Mouse (Mus musculus) ovary, postnatal 36 days (tissue): ENCODE measurements at regions not wholly inside any gene's neighbourhood (a gene's known extent, or its start where the extent isn't known, plus 50 kb on each side); places are given as distances from the start of the nearest gene placed in this dataset.

Experiments
- DNase-seq: peaks from one replicate; pipeline ENCODE4 v3.0.0; 2022; ENCODE audit warnings: low spot score, mixed read lengths

GRCm38 (mm10) chr3:144078198-144078935 is 126.7 kb downstream of the Lmo4 start:
- no peak for DNase-seq

- no peak for DNase-seq
These were observed 135.0 kb downstream of the Lmo4 start for GRCm38 (mm10) chr3:144069979-144070540.

- DNase-seq, result no peak
These were observed 138.0 kb downstream of the Lmo4 start for GRCm38 (mm10) chr3:144067016-144067415.

- DNase-seq, result no peak
These were observed 146.9 kb downstream of the Lmo4 start for GRCm38 (mm10) chr3:144058106-144058505.

GRCm38 (mm10) chr3:144050341-144050740 is 154.7 kb downstream of the Lmo4 start:
- no peak for DNase-seq

- no peak for DNase-seq
These were observed 155.8 kb downstream of the Lmo4 start for GRCm38 (mm10) chr3:144049270-144049669.

- DNase-seq, result no peak
These were observed 160.7 kb downstream of the Lmo4 start for GRCm38 (mm10) chr3:144044366-144044765.

- no peak for DNase-seq
These were observed 163.2 kb downstream of the Lmo4 start for GRCm38 (mm10) chr3:144041788-144042187.

- no peak for DNase-seq
These were observed 165.5 kb downstream of the Lmo4 start for GRCm38 (mm10) chr3:144039498-144039897.

- no peak for DNase-seq
These were observed 175.4 kb downstream of the Lmo4 start for GRCm38 (mm10) chr3:144029611-144030010.

GRCm38 (mm10) chr3:144029121-144029520 is 175.9 kb downstream of the Lmo4 start:
- DNase-seq, result no peak

GRCm38 (mm10) chr3:144027134-144027980 is 177.7 kb downstream of the Lmo4 start:
- no peak for DNase-seq

GRCm38 (mm10) chr3:144025451-144026125 is 179.4 kb downstream of the Lmo4 start:
- no peak for DNase-seq

- no peak for DNase-seq
These were observed 180.8 kb downstream of the Lmo4 start for GRCm38 (mm10) chr3:144024216-144024615.

GRCm38 (mm10) chr3:144023058-144023457 is 182.0 kb downstream of the Lmo4 start:
- DNase-seq, result no peak

GRCm38 (mm10) chr3:144021969-144022368 is 183.1 kb downstream of the Lmo4 start:
- no peak for DNase-seq

- no peak for DNase-seq
These were observed 184.7 kb downstream of the Lmo4 start for GRCm38 (mm10) chr3:144020189-144020940.

GRCm38 (mm10) chr3:144019293-144019692 is 185.7 kb downstream of the Lmo4 start:
- no peak for DNase-seq

- no peak for DNase-seq
These were observed 186.5 kb downstream of the Lmo4 start for GRCm38 (mm10) chr3:144018559-144018958.

GRCm38 (mm10) chr3:144015236-144015635 is 189.8 kb downstream of the Lmo4 start:
- no peak for DNase-seq

GRCm38 (mm10) chr3:144013481-144014125 is 191.4 kb downstream of the Lmo4 start:
- no peak for DNase-seq
